Mouse (Mus musculus): Measurements from ENCODE around the gene Gdpd2.

DNA sequence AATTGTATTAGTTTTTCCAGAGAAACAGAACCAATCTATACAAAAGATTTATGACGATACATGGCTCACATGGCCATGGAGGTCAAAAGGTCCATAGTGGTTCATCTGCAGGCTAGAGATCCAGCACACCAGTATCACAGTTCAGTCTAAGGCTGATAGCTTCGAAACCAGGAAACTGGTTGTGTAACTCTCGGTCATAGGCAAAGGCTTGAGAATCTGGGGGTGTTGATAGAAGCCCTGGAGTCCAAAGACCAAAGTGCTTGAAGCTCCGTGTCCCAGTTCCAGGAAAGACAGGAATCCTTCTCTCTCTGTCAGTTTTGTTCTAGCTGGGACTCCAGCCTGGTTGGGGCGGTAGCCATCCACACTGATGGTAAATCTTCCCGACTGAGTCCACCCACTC lies 21.6 kb upstream of the Gdpd2 start:
- TF ChIP-seq CTCF (IDR thresholded peaks at IDR 0.05; ENCODE audit: insufficient read depth, low read length) (no peak), POLR2A (IDR thresholded peaks at IDR 0.05; ENCODE audit: borderline replicate concordance, extremely low read depth, low read depth, low read length) (no peak)
